Mouse (Mus musculus) heart, postnatal 0 days (tissue): ENCODE measurements around the gene Etfbkmt. TPM values are rescaled to one million over a fixed set of nuclear protein-coding genes. Genes with fewer than 3 reads are reported as not detected.

Source experiments
- ATAC-seq: fragments of 200-750 bp; cut with Nextera tagmentation; 2 replicates; pipeline ENCODE4 v1.8.0; 2017; ENCODE audit warnings: low read depth, moderate number of reproducible peaks, moderate library complexity; ENCODE audit not compliant: insufficient read depth
- DNase-seq: peaks from one replicate; pipeline ENCODE4 v3.0.0-alpha.2; 2016; ENCODE audit warnings: low spot score
- H3K27ac ChIP-seq: fragments of 300-500 bp; sonication (generic); 2 replicates; pipeline ENCODE4 v1.5.1; 2014; ENCODE audit warnings: low read depth, mild to moderate bottlenecking
- H3K27me3 ChIP-seq: fragments of 300-500 bp; sonication (generic); 2 replicates; pipeline ENCODE4 v1.6.1; 2014; ENCODE audit warnings: low read length, mixed read lengths; ENCODE audit not compliant: control insufficient read depth, insufficient read depth
- H3K36me3 ChIP-seq: fragments of 300-500 bp; sonication (generic); replicated peaks from 2 replicates; pipeline ENCODE4 v1.6.1; 2014; ENCODE audit warnings: low read length, mixed read lengths; ENCODE audit not compliant: control insufficient read depth, insufficient read depth
- H3K4me1 ChIP-seq: fragments of 300-500 bp; sonication (generic); 2 replicates; pipeline ENCODE4 v1.6.1; 2014; ENCODE audit warnings: antibody characterized with exemption; ENCODE audit not compliant: control insufficient read depth, insufficient read depth
- H3K4me2 ChIP-seq: fragments of 300-500 bp; sonication (generic); 2 replicates; pipeline ENCODE4 v1.6.1; 2014; ENCODE audit warnings: low read depth, mild to moderate bottlenecking, low read length, moderate library complexity
- H3K4me3 ChIP-seq: fragments of 300-500 bp; sonication (generic); 2 replicates; pipeline ENCODE4 v1.5.1; 2014; ENCODE audit warnings: low read depth, low read length
- H3K9ac ChIP-seq: fragments of 300-500 bp; sonication (generic); replicated peaks from 2 replicates; pipeline ENCODE4 v1.6.1; 2014; ENCODE audit warnings: low read depth, low read length, mixed read lengths
- H3K9me3 ChIP-seq: fragments of 300-500 bp; sonication (generic); replicated peaks from 2 replicates; pipeline ENCODE4 v1.6.1; 2016; ENCODE audit warnings: low read length; ENCODE audit not compliant: control insufficient read depth
- CTCF ChIP-seq: IDR thresholded peaks from 2 replicates; pipeline ENCODE4 v1.5.1; 2016; ENCODE audit warnings: antibody characterized with exemption, control low read depth, low read depth
- EP300 ChIP-seq: IDR thresholded peaks from 2 replicates; pipeline ENCODE4 v1.6.1; 2016; ENCODE audit warnings: antibody characterized with exemption, low read depth
- WGBS: fragments of 180-500 bp; shearing (Covaris S2); extraction: QIAGEN DNeasy Blood & Tissue Kit; methylation state at CpG from one replicate; pipeline ENCODE4 v1.1.7; 2014; 5-methylcytosine and 5-hydroxymethylcytosine counted together
- polyA plus RNA-seq: library from polyadenylated mRNA; unstranded; fragments of >200 nt; fragmentation: Nextera tagmentation; extraction: Ambion mirVana; gene quantifications from 2 replicates; pipeline ENCODE4 v1.2.1, GENCODE M21; 2015
- total RNA-seq: library from RNA; depleted of rRNA; stranded (reverse); fragments of >200 nt; gene quantifications from 2 replicates; pipeline ENCODE4 v1.2.3, GENCODE M21; 2014; ENCODE audit warnings: low replicate concordance

Etfbkmt gene
- total and polyA plus RNA-seq, 2 experiments from 2014 or later, result 21.8 to 22.4 TPM

DNA sequence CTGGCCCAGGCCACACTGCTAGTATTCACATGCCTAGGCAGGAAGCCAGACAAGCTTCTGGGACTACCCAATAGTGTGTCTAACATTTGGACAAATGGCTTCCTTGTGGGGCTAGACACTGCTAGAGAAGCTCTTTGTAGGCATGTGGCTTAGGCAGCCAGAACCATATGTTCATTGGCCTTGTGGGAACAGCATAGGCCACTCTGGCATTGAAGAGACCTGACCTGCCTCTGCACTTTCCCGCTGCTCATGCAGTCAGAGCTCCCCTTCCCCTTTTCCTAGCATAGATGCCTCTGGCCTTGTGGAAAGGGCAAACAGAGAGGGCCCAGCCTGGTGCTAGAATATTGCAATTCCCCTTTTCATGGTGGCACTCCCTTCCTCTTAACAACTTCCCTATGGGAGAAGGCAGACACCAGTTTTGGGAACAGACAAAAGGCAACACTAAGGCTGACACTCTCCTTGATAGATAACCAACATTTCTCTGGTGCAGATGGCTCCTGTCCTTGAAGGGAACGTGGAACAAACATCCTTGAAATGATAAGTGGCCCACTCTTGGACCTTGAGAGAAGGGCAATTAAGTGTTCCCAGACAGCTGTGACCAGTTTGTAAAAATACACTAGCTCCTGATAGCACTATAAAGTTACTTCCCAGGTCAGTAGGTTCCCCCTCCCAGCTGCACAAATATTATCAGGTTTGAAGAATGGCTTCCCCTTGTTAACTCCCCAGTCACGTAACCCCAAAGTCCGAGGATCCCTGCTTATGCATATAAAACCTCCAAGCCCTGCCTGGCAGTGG, 34.4 kb downstream of the Etfbkmt start:
- ATAC-seq, result no peak; the same call in 1 of the 2 replicates
- H3K36me3 ChIP-seq, result peaks cover 32% of the 10 kb centered on the region
- peaks cover 8% of the 10 kb centered on the region; the same call in 1 of the 2 replicates for H3K9me3 ChIP-seq
- no peak overlapping the region for H3K4me3 ChIP-seq
- H3K4me2 ChIP-seq, result no peak overlapping the region
- 45% methylated on average over 4 of the region's 4 CpGs for WGBS
- no peak overlapping the region for H3K9ac ChIP-seq
- no peak for TF ChIP-seq EP300
- TF ChIP-seq CTCF, result no peak
- DNase-seq, result no peak
- H3K4me1 ChIP-seq, result 0 out of 2 replicates have a peak, but pooled peaks cover 7% of the 10 kb centered on the region
- peak overlapping the region; percentile 70 for H3K27ac ChIP-seq
- H3K27me3 ChIP-seq, result no peaks in the 10 kb centered on the region

DNA sequence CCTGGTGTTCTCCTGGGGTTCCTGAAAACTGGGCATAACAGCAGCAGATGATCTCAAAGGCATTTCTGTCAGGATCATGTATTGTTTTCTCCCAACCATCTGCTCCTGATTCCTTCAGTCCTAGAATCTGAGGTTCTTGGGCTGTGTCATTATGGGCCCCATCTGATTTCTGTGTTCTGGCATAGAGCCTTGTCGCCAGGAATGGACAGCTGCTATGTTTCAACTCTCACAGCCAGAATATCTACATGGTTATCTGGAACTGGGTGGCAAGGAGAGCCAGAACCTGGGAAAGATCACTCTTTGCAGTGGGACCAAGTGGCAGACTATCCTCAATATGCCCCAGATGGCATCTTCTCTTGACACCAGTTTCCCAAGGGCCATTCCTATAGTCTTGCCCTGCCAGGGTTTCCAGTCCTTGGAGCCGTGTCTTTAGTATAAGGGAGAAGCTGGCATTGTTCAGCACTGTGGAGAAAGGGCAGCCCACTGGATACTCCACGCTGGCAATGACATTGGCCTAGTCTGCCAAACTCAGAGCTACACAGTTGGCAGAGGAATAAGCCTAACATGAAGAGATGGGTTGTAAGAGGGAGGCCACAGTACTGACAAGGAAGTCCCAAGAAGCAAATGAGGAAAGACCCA, 35.4 kb downstream of the Etfbkmt start:
- Histone ChIP-seq H3K9me3 (peaks cover 8% of the 10 kb centered on the region; the same call in 1 of the 2 replicates), H3K27me3 (no peaks in the 10 kb centered on the region), H3K4me1 (0 out of 2 replicates have a peak, but pooled peaks cover 7% of the 10 kb centered on the region), H3K4me3 (no peak overlapping the region), H3K36me3 (peaks cover 40% of the 10 kb centered on the region), H3K4me2 (no peak overlapping the region), H3K9ac (no peak overlapping the region), H3K27ac (peak overlapping the region; percentile 70)
- DNase-seq (no peak), ATAC-seq (no peak)
- 64% methylated on average over 3 of the region's 3 CpGs for WGBS
- TF ChIP-seq CTCF (no peak), EP300 (no peak)

DNA sequence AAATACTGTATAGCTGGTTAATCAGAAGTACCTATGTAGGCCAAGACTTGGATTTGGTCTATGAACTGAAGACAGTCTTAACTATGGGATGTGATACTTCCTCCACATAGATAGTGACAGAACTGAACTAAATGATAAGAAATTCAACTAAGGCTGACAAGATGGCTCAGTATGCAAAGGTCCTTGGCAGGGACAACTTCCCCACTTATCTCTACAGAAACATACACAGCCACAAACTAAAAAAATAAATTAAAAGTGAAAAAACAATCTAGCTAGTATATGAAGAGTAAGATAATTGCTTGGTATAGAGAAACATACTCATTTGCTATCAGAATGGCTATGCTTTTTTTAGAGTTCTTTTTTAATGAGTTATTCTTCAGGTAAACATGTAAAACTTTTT, 39.4 kb downstream of the Etfbkmt start:
- ATAC-seq (no peak), DNase-seq (no peak)
- Histone ChIP-seq H3K36me3 (peaks cover 63% of the 10 kb centered on the region), H3K4me3 (no peak overlapping the region), H3K9ac (no peak overlapping the region), H3K27ac (no peak overlapping the region), H3K27me3 (no peaks in the 10 kb centered on the region), H3K4me2 (no peak overlapping the region), H3K9me3 (peaks cover 15% of the 10 kb centered on the region; the same call in 1 of the 2 replicates), H3K4me1 (0 out of 2 replicates have a peak, but pooled peaks cover 7% of the 10 kb centered on the region)
- TF ChIP-seq EP300 (no peak), CTCF (no peak)

DNA sequence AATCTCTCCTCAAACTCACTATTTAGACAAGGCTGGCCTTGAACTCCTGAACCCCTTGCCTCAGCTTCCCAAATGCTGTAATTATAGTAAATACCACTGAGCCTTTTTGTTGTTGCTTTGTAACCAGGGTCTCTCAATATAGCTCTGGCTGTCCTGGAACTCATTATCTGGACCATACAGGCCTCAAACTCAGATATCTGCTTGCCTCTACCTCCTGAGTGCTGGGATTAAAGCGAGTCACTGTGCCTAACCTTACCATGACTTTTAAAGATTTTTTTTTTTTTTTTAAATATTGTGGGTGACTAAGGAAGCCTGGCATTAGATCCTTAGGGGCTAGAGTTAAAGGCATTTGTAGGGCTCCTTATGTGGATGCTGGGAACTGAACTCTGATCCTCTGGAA, 44.4 kb downstream of the Etfbkmt start:
- DNase-seq, result no peak
- peaks cover 14% of the 10 kb centered on the region for H3K4me1 ChIP-seq
- no peak overlapping the region for H3K9ac ChIP-seq
- TF ChIP-seq EP300, result no peak
- no peak for TF ChIP-seq CTCF
- peaks cover 36% of the 10 kb centered on the region for H3K36me3 ChIP-seq
- 94% methylated on average over 1 of the region's 1 CpGs for WGBS
- H3K4me2 ChIP-seq, result no peak overlapping the region
- H3K4me3 ChIP-seq, result no peak overlapping the region
- peaks cover 7% of the 10 kb centered on the region; the same call in 1 of the 2 replicates for H3K9me3 ChIP-seq
- ATAC-seq, result no peak
- no peak overlapping the region for H3K27ac ChIP-seq
- H3K27me3 ChIP-seq, result no peaks in the 10 kb centered on the region

DNA sequence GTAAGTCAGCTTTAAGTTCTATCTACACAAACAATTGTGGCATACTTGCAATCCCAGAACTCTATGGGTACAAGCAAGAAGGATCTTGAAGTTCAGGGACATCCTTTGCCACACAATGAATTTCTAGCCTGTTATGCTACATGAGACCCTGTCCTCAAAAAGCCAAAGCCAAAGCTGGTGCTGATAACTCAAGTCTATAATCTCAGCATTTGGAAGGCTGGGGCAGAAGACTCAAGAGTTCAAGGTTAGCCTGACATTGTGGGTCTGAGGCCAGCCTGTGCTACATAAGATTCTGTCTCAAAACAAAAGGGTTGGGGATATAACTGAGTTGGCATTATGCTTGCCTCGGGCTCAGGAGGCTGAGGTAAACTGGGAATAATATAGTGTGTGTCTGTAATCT, 47.7 kb downstream of the Etfbkmt start:
- DNase-seq (no peak), ATAC-seq (no peak)
- Histone ChIP-seq H3K4me3 (peak overlapping the region; percentile 61), H3K27ac (0 out of 2 replicates have a peak overlapping the region, but pooled peaks have one; percentile 89), H3K4me2 (peak overlapping the region; percentile 71), H3K27me3 (no peaks in the 10 kb centered on the region), H3K9ac (no peak overlapping the region), H3K4me1 (peaks cover 14% of the 10 kb centered on the region), H3K9me3 (0 out of 2 replicates have a peak, but pooled peaks cover 5% of the 10 kb centered on the region), H3K36me3 (peaks cover 10% of the 10 kb centered on the region)
- WGBS, result 71% methylated on average over 1 of the region's 1 CpGs
- TF ChIP-seq CTCF (no peak), EP300 (no peak)
